Mouse (Mus musculus) hindbrain, embryonic 15.5 days (tissue): ENCODE data around the gene Rap1a. TPM values are rescaled to one million over a fixed set of nuclear protein-coding genes. Genes with fewer than 3 reads are reported as not detected.

ENCODE experiments used
- ATAC-seq: fragments of 200-750 bp; cut with Nextera tagmentation; 2 replicates; pipeline ENCODE4 v1.8.0; 2017; ENCODE audit warnings: low read depth, moderate number of reproducible peaks, moderate TSS enrichment; ENCODE audit not compliant: low FRiP score
- H3K27ac ChIP-seq: fragments of 300-500 bp; sonication (generic); replicated peaks from 2 replicates; pipeline ENCODE4 v1.5.1; 2015; ENCODE audit warnings: mild to moderate bottlenecking, inconsistent platforms
- H3K27me3 ChIP-seq: fragments of 300-500 bp; sonication (generic); 2 replicates; pipeline ENCODE4 v1.6.1; 2015; ENCODE audit warnings: control low read depth, inconsistent platforms
- H3K36me3 ChIP-seq: fragments of 300-500 bp; sonication (generic); 2 replicates; pipeline ENCODE4 v1.6.1; 2015; ENCODE audit warnings: control low read depth, inconsistent platforms
- H3K4me1 ChIP-seq: fragments of 300-500 bp; sonication (generic); replicated peaks from 2 replicates; pipeline ENCODE4 v1.6.1; 2015; ENCODE audit warnings: control low read depth, inconsistent platforms
- H3K4me2 ChIP-seq: fragments of 300-500 bp; sonication (generic); 2 replicates; pipeline ENCODE4 v1.6.1; 2015; ENCODE audit warnings: moderate library complexity, mild to moderate bottlenecking, inconsistent platforms
- H3K4me3 ChIP-seq: fragments of 300-500 bp; sonication (generic); 2 replicates; pipeline ENCODE4 v1.5.1; 2015; ENCODE audit warnings: mild to moderate bottlenecking, inconsistent platforms
- H3K9ac ChIP-seq: fragments of 300-500 bp; sonication (generic); 2 replicates; pipeline ENCODE4 v1.6.1; 2015; ENCODE audit warnings: inconsistent platforms
- H3K9me3 ChIP-seq: fragments of 300-500 bp; sonication (generic); 2 replicates; pipeline ENCODE4 v1.6.1; 2016; ENCODE audit warnings: control low read depth, inconsistent platforms
- WGBS: fragments of 180-500 bp; shearing (Covaris S2); methylation state at CpG from one replicate; pipeline ENCODE4 v1.1.7; 2015; 5-methylcytosine and 5-hydroxymethylcytosine counted together
- polyA plus RNA-seq: library from polyadenylated mRNA; unstranded; fragments of >200 nt; fragmentation: Nextera tagmentation; extraction: Ambion mirVana; gene quantifications from 2 replicates; pipeline ENCODE4 v1.2.1, GENCODE M21; 2015

Rap1a gene
- polyA plus RNA-seq: 81.3 and 82.5 TPM in 2 replicates

DNA sequence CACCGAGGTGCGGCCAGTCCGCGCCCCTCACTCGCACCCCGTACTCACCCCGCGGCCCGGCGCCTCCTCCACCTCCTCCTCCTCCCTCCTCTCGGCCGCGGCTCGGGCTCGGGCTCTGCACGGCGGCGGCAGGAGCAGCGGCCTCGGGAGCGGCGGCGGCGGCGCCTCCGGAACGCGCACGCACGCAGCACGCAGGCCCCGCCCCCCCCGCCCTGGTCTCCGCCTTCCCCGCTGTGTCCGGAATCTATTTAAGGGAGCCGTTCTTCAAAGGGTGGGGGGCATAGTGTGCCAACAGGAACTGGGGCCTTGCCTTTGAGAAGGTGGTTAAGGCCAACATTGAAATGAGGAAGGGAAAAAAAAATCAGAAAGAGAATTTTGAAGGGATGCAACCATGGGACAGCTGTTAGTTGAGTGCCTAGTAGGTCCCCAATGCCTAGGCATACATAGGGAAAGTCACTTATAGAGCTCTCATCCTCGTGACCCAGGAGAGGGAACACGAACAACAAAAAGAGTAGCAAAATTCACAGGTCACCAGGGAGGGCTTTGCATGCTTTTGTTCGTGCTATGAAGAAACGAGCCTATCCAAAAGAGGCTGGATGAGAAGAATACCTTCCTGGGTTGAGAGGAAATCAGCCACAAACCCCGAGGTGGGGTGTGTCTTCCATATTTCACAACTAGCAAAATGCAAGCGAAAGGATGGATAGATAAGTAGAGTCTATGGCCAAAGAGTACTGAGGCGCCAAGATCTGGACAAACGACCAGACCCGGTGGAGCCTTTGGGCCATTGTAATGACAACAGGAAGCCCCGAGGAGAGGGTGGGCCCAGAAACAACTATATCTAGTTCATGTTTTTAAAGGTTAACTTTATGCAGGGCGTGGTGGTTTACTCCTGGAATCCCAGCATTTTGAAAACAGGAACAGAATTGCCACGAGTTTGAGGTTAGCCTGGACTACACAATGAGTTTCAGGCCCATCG lies at the start of gene Rap1a:
Gene Rap1a, minus strand, starts transcription at position 146 of the 976 bp plus-strand sequence.
- Histone ChIP-seq H3K4me3 (peak within 1 kb of the TSS; percentile 93), H3K27me3 (no peaks in the 10 kb centered on the region), H3K9ac (peak within 1 kb of the TSS; percentile 94), H3K4me1 (peaks cover 34% of the 10 kb centered on the region), H3K27ac (peak within 1 kb of the TSS; percentile 92), H3K36me3 (no peaks in the 10 kb centered on the region), H3K9me3 (no peaks in the 10 kb centered on the region), H3K4me2 (peak within 1 kb of the TSS; percentile 93)
- peak; percentile 94 for ATAC-seq
- WGBS: 25% methylated on average over 33 of the region's 50 CpGs

DNA sequence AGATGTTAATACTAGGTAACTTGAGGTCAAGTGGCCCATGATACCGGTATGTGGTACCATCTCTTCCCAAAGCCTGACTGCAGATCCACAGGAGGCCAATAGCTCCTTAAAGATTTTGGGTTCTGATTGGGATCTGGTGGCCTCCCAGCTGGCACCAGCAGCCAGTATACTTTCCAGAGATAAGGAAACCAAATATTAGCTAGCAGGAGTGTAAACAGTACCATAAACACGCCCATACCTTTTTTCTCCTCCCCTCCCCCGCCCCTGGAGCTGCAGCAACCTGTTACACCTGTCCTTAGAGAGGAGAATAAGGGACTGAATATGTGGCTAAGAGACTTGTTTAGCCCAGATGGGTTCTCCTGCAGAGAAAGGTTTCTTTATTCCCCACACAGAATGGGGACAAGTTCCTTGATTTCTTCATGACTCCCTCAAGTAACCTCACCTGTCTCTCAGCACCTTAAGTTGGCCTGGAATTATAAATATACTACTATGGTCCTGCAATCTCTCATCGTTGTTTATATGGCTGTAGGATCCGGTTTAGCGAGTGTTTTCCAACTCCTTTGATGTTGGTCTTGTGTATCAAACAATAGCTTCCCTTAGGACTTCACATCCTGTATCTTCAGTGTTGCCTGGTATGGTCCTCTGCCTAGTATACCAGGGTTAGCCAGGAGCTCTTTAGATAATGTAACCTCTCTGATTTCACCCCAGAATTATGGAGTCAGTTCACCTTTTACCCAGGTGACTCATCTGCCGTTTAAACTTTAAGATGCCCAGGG lies 45.3 kb upstream of the Rap1a start:
- H3K4me3 ChIP-seq: no peak overlapping the region
- no peak for ATAC-seq
- H3K36me3 ChIP-seq: no peaks in the 10 kb centered on the region
- no peaks in the 10 kb centered on the region for H3K4me1 ChIP-seq
- WGBS: 75% methylated on average over 7 of the region's 7 CpGs
- no peak overlapping the region for H3K4me2 ChIP-seq
- H3K9ac ChIP-seq: no peak overlapping the region
- no peaks in the 10 kb centered on the region for H3K27me3 ChIP-seq
- H3K9me3 ChIP-seq: no peaks in the 10 kb centered on the region
- no peak overlapping the region for H3K27ac ChIP-seq

DNA sequence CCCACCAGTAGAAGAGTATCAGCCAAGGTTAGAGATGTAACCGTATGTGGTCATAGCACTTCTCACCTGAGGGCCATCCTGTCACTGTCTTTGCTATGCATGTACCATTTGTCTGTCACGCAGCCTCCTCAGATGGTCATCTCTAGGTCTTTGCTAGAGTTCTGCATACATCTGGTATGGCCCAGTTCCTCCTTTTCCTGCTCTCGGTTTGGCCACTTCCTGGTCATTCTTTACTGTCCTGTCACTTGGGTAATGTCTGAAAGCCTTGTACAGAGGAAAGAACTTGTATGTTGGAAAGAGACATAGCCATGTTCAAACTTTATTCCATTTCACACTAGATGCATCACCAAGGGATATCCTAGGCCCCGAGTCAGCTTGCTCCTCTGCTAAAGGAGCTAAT lies 38.7 kb upstream of the Rap1a start:
- Histone ChIP-seq H3K4me1 (no peaks in the 10 kb centered on the region), H3K9me3 (no peaks in the 10 kb centered on the region), H3K9ac (no peak overlapping the region), H3K36me3 (no peaks in the 10 kb centered on the region), H3K27me3 (no peaks in the 10 kb centered on the region), H3K27ac (no peak overlapping the region), H3K4me3 (no peak overlapping the region), H3K4me2 (no peak overlapping the region)
- ATAC-seq: no peak
- 92% methylated on average over 4 of the region's 4 CpGs for WGBS

DNA sequence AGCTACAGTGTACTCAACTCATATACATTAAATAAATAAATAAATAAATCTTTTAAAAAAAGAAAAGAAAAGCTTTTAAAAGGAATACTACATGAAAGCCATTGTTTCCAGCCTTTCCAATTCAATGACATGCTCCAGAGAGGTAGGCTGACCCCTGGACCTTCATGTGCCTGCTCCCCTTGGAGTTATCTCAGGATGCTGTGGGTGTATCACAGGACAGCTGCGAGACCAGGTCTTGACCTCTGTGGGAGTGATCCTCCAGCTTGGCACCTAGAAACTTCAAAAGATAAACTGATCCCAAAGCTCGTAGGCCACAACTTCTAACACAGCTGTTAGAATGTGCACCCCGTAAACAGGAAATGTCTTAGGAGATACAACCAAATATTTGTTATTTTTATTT lies 37.5 kb upstream of the Rap1a start:
- WGBS: 87% methylated on average over 3 of the region's 3 CpGs
- ATAC-seq: no peak
- Histone ChIP-seq H3K4me3 (no peak overlapping the region), H3K27ac (no peak overlapping the region), H3K4me2 (no peak overlapping the region), H3K27me3 (no peaks in the 10 kb centered on the region), H3K4me1 (no peaks in the 10 kb centered on the region), H3K36me3 (no peaks in the 10 kb centered on the region), H3K9ac (no peak overlapping the region), H3K9me3 (no peaks in the 10 kb centered on the region)

DNA sequence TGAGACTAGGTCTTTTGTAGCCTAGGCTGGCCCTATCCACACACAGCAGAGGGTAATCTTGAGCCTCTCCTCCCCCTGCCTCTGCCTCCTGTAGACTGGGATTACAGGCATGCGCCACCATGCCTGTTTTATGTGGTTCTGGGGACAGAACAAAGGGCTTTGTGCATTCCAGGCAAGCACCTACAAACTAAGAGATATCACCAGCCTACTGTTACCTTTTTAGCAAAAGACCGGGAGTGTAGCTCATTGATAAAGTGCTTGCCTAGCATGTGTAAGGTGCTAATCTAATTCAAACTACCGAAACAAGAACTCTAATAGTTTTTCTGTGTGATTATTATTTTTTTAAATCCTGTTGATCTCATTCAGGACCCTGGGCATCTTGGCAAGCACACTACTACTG lies 35.7 kb upstream of the Rap1a start:
- 91% methylated on average over 3 of the region's 3 CpGs for WGBS
- no peaks in the 10 kb centered on the region for H3K36me3 ChIP-seq
- no peak for ATAC-seq
- no peaks in the 10 kb centered on the region for H3K9me3 ChIP-seq
- H3K27me3 ChIP-seq: no peaks in the 10 kb centered on the region
- H3K27ac ChIP-seq: no peak overlapping the region
- H3K4me1 ChIP-seq: no peaks in the 10 kb centered on the region
- H3K4me2 ChIP-seq: no peak overlapping the region
- no peak overlapping the region for H3K9ac ChIP-seq
- H3K4me3 ChIP-seq: no peak overlapping the region

DNA sequence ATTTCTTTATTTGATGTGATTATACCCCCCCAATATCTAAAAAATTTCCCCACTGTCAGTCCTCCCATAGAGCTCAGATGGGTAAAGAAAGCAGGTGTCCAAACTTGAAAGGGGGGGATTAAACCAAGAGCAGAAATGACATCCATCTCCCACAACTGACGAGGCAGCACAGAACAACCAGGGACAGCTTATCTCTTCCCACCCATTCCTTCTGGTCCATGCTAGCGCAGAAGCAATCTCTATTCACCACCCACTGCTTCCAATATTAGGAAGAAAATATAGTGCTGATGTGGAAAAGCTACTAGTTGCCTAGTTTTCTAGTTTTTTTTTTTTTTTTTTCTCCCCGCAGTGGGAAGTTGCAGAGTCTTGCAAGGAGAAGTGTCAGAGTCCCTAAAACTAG lies 34.7 kb upstream of the Rap1a start:
- H3K36me3 ChIP-seq: no peaks in the 10 kb centered on the region
- H3K4me3 ChIP-seq: no peak overlapping the region
- 70% methylated on average over 3 of the region's 3 CpGs for WGBS
- no peak overlapping the region for H3K4me2 ChIP-seq
- no peaks in the 10 kb centered on the region for H3K27me3 ChIP-seq
- no peaks in the 10 kb centered on the region for H3K4me1 ChIP-seq
- H3K9ac ChIP-seq: no peak overlapping the region
- H3K9me3 ChIP-seq: no peaks in the 10 kb centered on the region
- H3K27ac ChIP-seq: no peak overlapping the region
- no peak for ATAC-seq

DNA sequence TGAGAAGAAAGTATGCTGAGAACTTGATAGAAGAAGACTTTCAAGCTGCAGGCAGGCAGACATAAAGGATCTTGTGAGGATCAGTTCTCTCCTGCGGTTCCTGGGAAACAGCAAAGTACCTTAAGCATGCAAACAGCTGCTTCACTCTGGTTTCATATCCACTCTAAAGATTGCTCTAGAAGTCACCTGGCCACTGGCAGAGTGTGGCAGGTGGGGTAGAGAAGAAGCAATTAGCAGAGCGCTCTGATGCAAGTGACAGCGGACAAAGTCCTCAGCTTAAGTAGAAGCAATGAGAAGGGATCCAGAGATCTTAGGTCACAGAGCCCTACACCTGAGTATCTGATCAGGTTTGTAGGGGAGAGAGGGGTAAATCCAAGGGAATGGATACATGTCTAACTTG lies 30.4 kb upstream of the Rap1a start:
- no peak overlapping the region for H3K4me2 ChIP-seq
- no peak overlapping the region for H3K9ac ChIP-seq
- no peaks in the 10 kb centered on the region for H3K36me3 ChIP-seq
- H3K27ac ChIP-seq: no peak overlapping the region
- H3K9me3 ChIP-seq: no peaks in the 10 kb centered on the region
- ATAC-seq: no peak
- WGBS: 98% methylated on average over 3 of the region's 3 CpGs
- no peak overlapping the region for H3K4me3 ChIP-seq
- no peaks in the 10 kb centered on the region for H3K27me3 ChIP-seq
- H3K4me1 ChIP-seq: no peaks in the 10 kb centered on the region

DNA sequence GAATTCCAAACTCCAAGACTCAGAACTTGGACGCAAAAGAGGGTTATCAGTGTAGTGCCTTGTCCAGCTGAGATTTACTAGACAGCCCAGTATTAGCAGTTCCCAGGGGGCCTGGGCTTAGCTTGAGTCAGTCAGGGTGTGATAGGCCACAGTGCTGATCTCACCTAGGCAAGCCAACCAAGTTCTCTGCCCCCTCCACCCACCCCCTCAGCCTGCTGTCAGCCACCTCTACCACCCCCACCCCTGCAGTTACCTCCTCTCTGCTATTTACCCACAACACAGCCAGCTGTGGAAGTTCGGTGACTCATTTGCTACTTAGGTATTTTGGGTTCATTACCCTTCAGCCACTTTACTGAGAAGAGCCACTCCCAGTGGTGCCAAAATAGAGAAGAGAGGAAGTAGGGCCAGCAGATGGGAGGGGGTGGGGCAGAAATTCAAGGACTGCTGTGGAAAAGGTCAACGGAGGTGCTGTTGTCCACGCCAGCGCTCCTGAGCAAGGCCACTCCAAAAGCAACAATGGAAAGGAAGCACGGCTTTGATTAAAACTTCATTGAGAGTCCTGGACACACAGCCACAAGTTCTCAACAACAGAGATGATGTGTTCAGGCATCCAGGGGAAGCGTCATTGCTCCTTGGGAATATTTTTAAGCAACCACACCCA lies 24.5 kb upstream of the Rap1a start:
- no peak for ATAC-seq
- Histone ChIP-seq H3K9me3 (no peaks in the 10 kb centered on the region), H3K27me3 (no peaks in the 10 kb centered on the region), H3K4me2 (no peak overlapping the region), H3K4me1 (no peaks in the 10 kb centered on the region), H3K4me3 (no peak overlapping the region), H3K27ac (no peak overlapping the region), H3K9ac (no peak overlapping the region), H3K36me3 (no peaks in the 10 kb centered on the region)
- 72% methylated on average over 7 of the region's 7 CpGs for WGBS

DNA sequence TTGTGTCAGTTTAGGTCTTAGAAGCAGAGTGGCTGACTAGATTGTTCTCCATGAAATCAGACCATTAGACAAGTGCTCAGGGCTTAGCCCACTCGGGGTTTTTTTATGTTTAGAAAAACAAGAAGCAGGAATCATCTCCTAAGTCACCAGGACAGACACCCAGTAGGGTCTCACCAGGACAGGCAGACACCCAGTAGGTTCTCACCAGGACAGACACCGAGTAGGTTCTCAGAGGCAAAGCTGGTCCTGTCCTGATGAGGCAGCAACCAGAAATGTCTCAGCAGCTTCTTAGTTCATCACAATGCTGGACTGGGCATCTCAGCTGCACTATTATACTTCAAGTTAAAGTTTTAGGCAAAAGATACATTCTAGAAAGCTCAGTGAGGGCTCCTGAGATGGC lies 23.6 kb upstream of the Rap1a start:
- Histone ChIP-seq H3K9me3 (no peaks in the 10 kb centered on the region), H3K9ac (no peak overlapping the region), H3K4me3 (no peak overlapping the region), H3K4me2 (no peak overlapping the region), H3K27ac (no peak overlapping the region), H3K27me3 (no peaks in the 10 kb centered on the region), H3K4me1 (no peaks in the 10 kb centered on the region), H3K36me3 (no peaks in the 10 kb centered on the region)
- WGBS: 60% methylated on average over 2 of the region's 2 CpGs
- ATAC-seq: no peak

DNA sequence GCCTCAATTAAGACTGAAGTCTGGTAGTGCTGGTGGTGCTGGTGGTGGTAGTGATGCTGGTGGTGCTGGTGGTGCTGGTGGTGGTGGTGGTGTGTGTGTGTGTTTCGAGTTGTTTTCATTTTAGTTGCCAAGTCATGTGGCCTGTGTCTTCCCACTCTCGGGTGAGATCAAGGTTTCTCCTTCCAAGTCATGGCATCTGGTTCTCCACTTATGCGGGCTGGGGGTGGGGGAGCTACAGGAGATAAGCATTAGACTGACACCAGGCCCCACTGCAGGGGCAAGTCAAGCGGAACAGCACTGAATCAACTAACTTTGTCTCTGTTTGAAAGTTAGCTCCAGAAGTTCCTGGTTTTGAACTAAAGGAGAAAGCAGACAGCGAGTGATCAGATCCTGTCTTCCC lies 23.0 kb upstream of the Rap1a start:
- 54% methylated on average over 5 of the region's 5 CpGs for WGBS

DNA sequence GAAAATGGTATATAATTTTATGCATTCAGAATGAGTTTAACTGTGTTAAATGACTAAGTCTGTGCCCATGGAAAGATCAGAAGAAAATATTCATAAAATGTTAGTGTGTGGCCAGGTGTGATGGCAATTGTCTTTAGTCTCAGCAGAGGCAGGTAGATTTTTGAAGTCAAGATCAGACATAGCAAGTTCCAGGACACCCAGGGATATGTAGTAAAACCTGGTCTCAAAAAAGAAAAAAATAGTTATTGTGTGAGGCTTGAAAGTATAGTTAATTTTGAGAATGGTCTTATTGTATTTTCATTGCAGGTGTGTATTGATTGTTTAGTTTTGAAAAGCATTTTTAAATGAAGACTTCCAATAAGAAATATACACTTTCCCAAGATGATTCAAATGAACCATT lies 22.5 kb upstream of the Rap1a start:
- Histone ChIP-seq H3K9ac (no peak overlapping the region), H3K27me3 (no peaks in the 10 kb centered on the region), H3K27ac (no peak overlapping the region), H3K4me2 (no peak overlapping the region), H3K4me1 (no peaks in the 10 kb centered on the region), H3K4me3 (no peak overlapping the region), H3K36me3 (no peaks in the 10 kb centered on the region), H3K9me3 (no peaks in the 10 kb centered on the region)
- ATAC-seq: no peak

More for the DNA sequence above, 23.0 kb upstream of the Rap1a start:
- no peaks in the 10 kb centered on the region for H3K4me1 ChIP-seq
- no peak overlapping the region for H3K27ac ChIP-seq
- no peak for ATAC-seq
- no peaks in the 10 kb centered on the region for H3K36me3 ChIP-seq
- H3K4me2 ChIP-seq: no peak overlapping the region
- H3K9me3 ChIP-seq: no peaks in the 10 kb centered on the region
- H3K9ac ChIP-seq: no peak overlapping the region
- H3K4me3 ChIP-seq: no peak overlapping the region
- no peaks in the 10 kb centered on the region for H3K27me3 ChIP-seq

DNA sequence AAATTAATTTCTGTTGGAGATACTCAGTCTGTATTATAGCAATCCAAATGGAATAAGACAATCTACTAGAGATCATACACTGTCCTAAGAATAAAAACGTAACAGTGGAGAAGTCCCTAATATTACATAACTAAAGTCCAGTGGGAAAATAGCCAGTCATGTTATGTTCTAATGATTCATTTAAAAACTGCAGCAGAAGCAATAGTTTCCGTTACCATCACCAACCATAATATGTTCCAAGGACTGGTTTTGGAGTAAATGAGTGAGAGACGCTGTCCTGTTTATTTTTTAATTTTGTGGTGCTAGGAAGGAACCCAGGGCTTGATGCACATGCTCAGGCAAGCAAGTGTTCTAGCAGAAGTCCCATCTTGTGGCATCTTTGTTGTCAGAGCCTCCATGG lies 20.4 kb upstream of the Rap1a start:
- WGBS: 89% methylated on average over 3 of the region's 3 CpGs

More for the DNA sequence above, 20.4 kb upstream of the Rap1a start:
- no peak overlapping the region for H3K4me2 ChIP-seq
- H3K27ac ChIP-seq: no peak overlapping the region
- no peaks in the 10 kb centered on the region for H3K36me3 ChIP-seq
- no peak overlapping the region for H3K9ac ChIP-seq
- no peak for ATAC-seq
- H3K27me3 ChIP-seq: no peaks in the 10 kb centered on the region
- no peak overlapping the region for H3K4me3 ChIP-seq
- H3K9me3 ChIP-seq: no peaks in the 10 kb centered on the region
- H3K4me1 ChIP-seq: no peaks in the 10 kb centered on the region
